ENCODE assay signal across 13 mouse cellular contexts in the genomic region with DNA sequence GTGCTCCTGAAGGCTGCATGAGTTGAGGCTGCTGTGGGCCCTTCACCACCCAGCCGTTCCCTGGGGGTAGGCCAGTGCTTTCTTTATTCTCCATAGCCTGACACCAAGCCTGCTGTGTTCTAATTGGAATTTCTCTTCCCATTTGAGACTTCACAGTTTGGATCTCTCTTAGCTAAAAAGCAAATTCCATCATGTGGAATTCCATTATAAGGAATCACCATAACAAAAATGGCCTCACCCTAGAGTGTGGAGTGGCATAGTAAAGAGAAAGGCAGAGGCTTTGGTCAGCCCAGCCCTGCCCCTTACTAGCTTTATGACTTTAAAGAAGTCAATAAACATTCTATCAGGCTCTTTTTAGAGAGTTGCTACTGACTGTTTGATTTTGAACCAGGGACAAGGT. TPM values are rescaled to one million over a fixed set of nuclear protein-coding genes. Genes with fewer than 3 reads are reported as not detected.
"Had no signal": no experiment of that assay in that cellular context is flagged by ENCODE, and none has a peak within 500 bp of the region (broad histone marks: within the 10 kb centered on the region; RNA-seq: fewer than 3 reads in every experiment).

No protein-coding gene starts in this region.

- DNase-seq: retina, postnatal 1 day; right cerebral cortex, adult 18-20 months; right cerebral cortex, postnatal 14 days; right cerebral cortex, postnatal 25 days; right cerebral cortex, postnatal 4 days; spleen, adult 18-20 months; thymus, adult 18-20 months; thymus, adult 2 months; thymus, postnatal 14 days; thymus, postnatal 25 days; thymus, postnatal 36 days; thymus, postnatal 4 days had no signal

RNA-seq across cellular contexts. Expression of gene Gm11060, which starts 43.5 kb away (rescaled TPM):
- total RNA-seq: neutrophil, adult 5-6 weeks had no signal
